Mouse (Mus musculus) cerebellum, adult 18-20 months (tissue): ENCODE measurements around the gene Crybg3.
"Not testable (repeated sequence)": the region's sequence is repeated elsewhere in the genome, so short reads cannot be mapped to it uniquely, and the experiment has no call there.

Experiments
- DNase-seq, 2 experiments: peaks; one replicate each; pipeline ENCODE4 v3.0.0; 2021

The Crybg3 gene

GRCm38 (mm10) chr16:59531243-59531642, 69.5 kb downstream of the Crybg3 start:
- no peak for DNase-seq

GRCm38 (mm10) chr16:59529570-59529969, 71.2 kb downstream of the Crybg3 start:
- no peak for DNase-seq

GRCm38 (mm10) chr16:59526939-59527338, 73.8 kb downstream of the Crybg3 start:
- DNase-seq = no peak

- DNase-seq = no peak
These were observed 78.9 kb downstream of the Crybg3 start for GRCm38 (mm10) chr16:59521752-59522423.

- no peak for DNase-seq
These were observed 83.1 kb downstream of the Crybg3 start for GRCm38 (mm10) chr16:59517447-59518219.

- no peak for DNase-seq
These were observed 83.8 kb downstream of the Crybg3 start for GRCm38 (mm10) chr16:59516965-59517364.

GRCm38 (mm10) chr16:59515169-59515568, 85.6 kb downstream of the Crybg3 start:
- DNase-seq = no peak

GRCm38 (mm10) chr16:59509830-59510229, 90.9 kb downstream of the Crybg3 start:
- no peak for DNase-seq

- DNase-seq = no peak
These were observed 101.6 kb downstream of the Crybg3 start for GRCm38 (mm10) chr16:59499180-59499579.

GRCm38 (mm10) chr16:59497947-59498346, 102.8 kb downstream of the Crybg3 start:
- DNase-seq = no peak

- DNase-seq = no peak
These were observed 107.6 kb downstream of the Crybg3 start for GRCm38 (mm10) chr16:59493199-59493598.

- DNase-seq = no peak
These were observed 112.7 kb downstream of the Crybg3 start for GRCm38 (mm10) chr16:59487975-59488548.

GRCm38 (mm10) chr16:59487239-59487638, 113.5 kb downstream of the Crybg3 start:
- DNase-seq = no peak

GRCm38 (mm10) chr16:59477955-59478354, 122.8 kb downstream of the Crybg3 start:
- DNase-seq = no peak

GRCm38 (mm10) chr16:59474788-59475187, 126.0 kb downstream of the Crybg3 start:
- DNase-seq = peak; percentile 27 to 33

- no peak for DNase-seq
These were observed 128.2 kb downstream of the Crybg3 start for GRCm38 (mm10) chr16:59472546-59472945.

GRCm38 (mm10) chr16:59471637-59472278, 129.0 kb downstream of the Crybg3 start, which contains the start of gene Riox2:
Gene Riox2 (plus strand): TSS chr16:59471775.
- peak; percentile 42 to 63 for DNase-seq

GRCm38 (mm10) chr16:59469846-59470245, 130.9 kb downstream of the Crybg3 start:
- DNase-seq = no peak

GRCm38 (mm10) chr16:59463973-59464372, 136.8 kb downstream of the Crybg3 start:
- DNase-seq = no peak

- no peak for DNase-seq
These were observed 137.2 kb downstream of the Crybg3 start for GRCm38 (mm10) chr16:59463567-59463966.

GRCm38 (mm10) chr16:59459259-59459861, 141.4 kb downstream of the Crybg3 start:
- not testable (repeated sequence) for DNase-seq

- no peak for DNase-seq
These were observed 149.0 kb downstream of the Crybg3 start for GRCm38 (mm10) chr16:59451813-59452212.

- no peak for DNase-seq
These were observed 151.7 kb downstream of the Crybg3 start for GRCm38 (mm10) chr16:59449092-59449491.
